Mouse (Mus musculus) embryonic facial prominence, embryonic 12.5 days (tissue): ENCODE measurements around the gene Ap1s1. TPM values are rescaled to one million over a fixed set of nuclear protein-coding genes. Genes with fewer than 3 reads are reported as not detected.

Experiments used
- ATAC-seq: fragments of 200-750 bp; cut with Nextera tagmentation; 2 replicates; pipeline ENCODE4 v1.8.0; 2017; ENCODE audit not compliant: insufficient number of reproducible peaks, insufficient read depth, low FRiP score, low TSS enrichment
- H3K27ac ChIP-seq: fragments of 300-500 bp; sonication (generic); 2 replicates; pipeline ENCODE4 v1.5.1; 2016; ENCODE audit warnings: mild to moderate bottlenecking
- H3K27me3 ChIP-seq: fragments of 300-500 bp; sonication (generic); 2 replicates; pipeline ENCODE4 v1.6.1; 2016; ENCODE audit warnings: mild to moderate bottlenecking, moderate library complexity
- H3K36me3 ChIP-seq: fragments of 300-500 bp; sonication (generic); 2 replicates; pipeline ENCODE4 v1.6.1; 2016; ENCODE audit warnings: mild to moderate bottlenecking
- H3K4me1 ChIP-seq: fragments of 300-500 bp; sonication (generic); 2 replicates; pipeline ENCODE4 v1.6.1; 2016
- H3K4me2 ChIP-seq: fragments of 300-500 bp; sonication (generic); replicated peaks from 2 replicates; pipeline ENCODE4 v1.6.1; 2016; ENCODE audit warnings: mild to moderate bottlenecking, moderate library complexity
- H3K4me3 ChIP-seq: fragments of 300-500 bp; sonication (generic); 2 replicates; pipeline ENCODE4 v1.5.1; 2016; ENCODE audit warnings: mild to moderate bottlenecking
- H3K9ac ChIP-seq: fragments of 300-500 bp; sonication (generic); 2 replicates; pipeline ENCODE4 v1.6.1; 2016; ENCODE audit warnings: mild to moderate bottlenecking, moderate library complexity
- H3K9me3 ChIP-seq: fragments of 300-500 bp; sonication (generic); 2 replicates; pipeline ENCODE4 v1.6.1; 2016; ENCODE audit warnings: mild to moderate bottlenecking, moderate library complexity
- WGBS: fragments of 180-500 bp; shearing (Covaris S2); methylation state at CpG from one replicate; pipeline ENCODE4 v1.1.7; 2016; 5-methylcytosine and 5-hydroxymethylcytosine counted together
- microRNA counts: library from miRNA; unstranded; fragments of <30 nt; microRNA quantifications from one replicate; lab custom pipeline; 2017
- microRNA-seq: library from miRNA; unstranded; fragments of <30 nt; microRNA quantifications from one replicate; pipeline ENCODE4, GENCODE M21; 2017
- polyA plus RNA-seq: library from polyadenylated mRNA; unstranded; fragments of >200 nt; fragmentation: Nextera tagmentation; extraction: Ambion mirVana; gene quantifications from 2 replicates; pipeline ENCODE4 v1.2.1, GENCODE M21; 2016

Gene Ap1s1
- polyA plus RNA-seq, 1 experiment from 2014 or later, result 175 TPM

DNA sequence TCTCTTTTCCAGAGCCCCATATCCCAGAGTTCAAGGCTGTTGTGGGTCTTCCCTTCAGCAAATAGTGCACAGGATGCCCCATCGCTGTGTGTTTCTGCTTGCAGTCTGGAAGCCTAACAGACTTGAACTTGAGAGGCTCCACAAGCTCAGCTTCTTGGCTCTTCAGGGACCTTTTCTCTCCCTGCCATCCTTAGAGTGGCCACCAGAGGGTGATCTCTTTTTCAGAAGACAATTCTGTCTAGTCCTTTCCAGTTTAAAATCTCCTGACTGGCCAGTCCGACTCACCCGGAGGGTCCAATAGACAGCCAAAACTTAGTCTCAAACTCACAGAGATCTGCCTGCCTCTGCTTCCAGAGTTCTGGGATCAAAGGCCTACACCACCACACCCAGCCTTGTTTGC, 35.9 kb downstream of the Ap1s1 start:
- Histone ChIP-seq H3K4me2 (no peak overlapping the region), H3K9ac (no peak overlapping the region), H3K27me3 (no peaks in the 10 kb centered on the region), H3K4me1 (no peaks in the 10 kb centered on the region), H3K36me3 (no peaks in the 10 kb centered on the region), H3K9me3 (no peaks in the 10 kb centered on the region), H3K27ac (no peak overlapping the region), H3K4me3 (no peak overlapping the region)
- WGBS, result 27% methylated on average over 3 of the region's 3 CpGs
- no peak for ATAC-seq

DNA sequence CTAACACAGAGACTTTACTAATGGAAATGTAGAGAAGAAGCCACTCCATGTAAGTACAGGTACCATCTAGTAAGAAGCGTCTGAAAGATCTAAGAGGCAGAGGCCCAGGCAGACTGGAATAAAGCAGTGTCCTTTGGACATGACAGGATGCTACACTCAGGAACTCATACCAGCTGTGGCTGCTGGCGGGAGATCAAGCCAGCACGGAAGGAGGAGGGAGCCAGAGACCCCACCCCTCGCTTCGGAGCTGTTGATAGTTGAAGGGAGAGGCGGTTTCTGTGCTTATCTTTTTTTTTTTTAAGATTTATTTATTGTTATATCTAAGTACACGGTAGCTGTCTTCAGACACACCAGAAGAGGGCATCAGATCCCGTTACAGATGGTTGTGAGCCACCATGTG, 38.7 kb downstream of the Ap1s1 start:
- H3K27me3 ChIP-seq, result no peaks in the 10 kb centered on the region
- WGBS, result 64% methylated on average over 8 of the region's 8 CpGs
- no peaks in the 10 kb centered on the region for H3K4me1 ChIP-seq
- H3K4me3 ChIP-seq, result no peak overlapping the region
- no peaks in the 10 kb centered on the region for H3K36me3 ChIP-seq
- no peak overlapping the region for H3K27ac ChIP-seq
- H3K9me3 ChIP-seq, result no peaks in the 10 kb centered on the region
- ATAC-seq, result no peak
- no peak overlapping the region for H3K9ac ChIP-seq
- no peak overlapping the region for H3K4me2 ChIP-seq

DNA sequence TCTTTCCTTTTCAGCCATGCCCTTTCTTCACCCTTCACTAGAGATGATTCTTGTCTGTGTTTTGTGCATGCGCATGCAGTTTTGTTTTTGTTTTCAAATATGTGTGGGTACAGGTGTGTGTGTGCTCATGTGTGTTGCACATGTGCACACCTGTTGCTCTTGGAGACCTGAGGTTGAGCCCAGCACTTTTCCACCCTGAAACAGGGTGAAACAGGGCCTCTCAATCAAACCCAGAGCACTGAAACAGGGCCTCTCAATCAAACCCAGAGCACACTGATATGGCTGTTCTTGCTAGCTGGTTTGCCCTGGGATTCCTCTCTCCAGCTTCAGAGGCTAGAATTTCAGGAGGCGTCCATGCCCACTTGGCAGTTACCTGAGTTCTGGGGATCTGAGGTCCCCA, 45.3 kb downstream of the Ap1s1 start:
- Histone ChIP-seq H3K4me1 (peaks cover 7% of the 10 kb centered on the region; the same call in 1 of the 2 replicates), H3K9ac (no peak overlapping the region), H3K36me3 (peaks cover 10% of the 10 kb centered on the region), H3K27me3 (no peaks in the 10 kb centered on the region), H3K4me2 (no peak overlapping the region), H3K9me3 (no peaks in the 10 kb centered on the region), H3K27ac (no peak overlapping the region), H3K4me3 (no peak overlapping the region)
- 73% methylated on average over 2 of the region's 2 CpGs for WGBS
- no peak for ATAC-seq

GRCm38 (mm10) chr5:136999449-136999848, 46.5 kb downstream of the Ap1s1 start:
- H3K9me3 ChIP-seq, result no peaks in the 10 kb centered on the region
- no peak for ATAC-seq
- peaks cover 21% of the 10 kb centered on the region for H3K36me3 ChIP-seq
- H3K4me1 ChIP-seq, result peaks cover 7% of the 10 kb centered on the region; the same call in 1 of the 2 replicates
- no peak overlapping the region for H3K9ac ChIP-seq
- no peak overlapping the region for H3K4me3 ChIP-seq
- H3K27ac ChIP-seq, result no peak overlapping the region
- 82% methylated on average over 5 of the region's 5 CpGs for WGBS
- H3K27me3 ChIP-seq, result no peaks in the 10 kb centered on the region
- H3K4me2 ChIP-seq, result no peak overlapping the region

DNA sequence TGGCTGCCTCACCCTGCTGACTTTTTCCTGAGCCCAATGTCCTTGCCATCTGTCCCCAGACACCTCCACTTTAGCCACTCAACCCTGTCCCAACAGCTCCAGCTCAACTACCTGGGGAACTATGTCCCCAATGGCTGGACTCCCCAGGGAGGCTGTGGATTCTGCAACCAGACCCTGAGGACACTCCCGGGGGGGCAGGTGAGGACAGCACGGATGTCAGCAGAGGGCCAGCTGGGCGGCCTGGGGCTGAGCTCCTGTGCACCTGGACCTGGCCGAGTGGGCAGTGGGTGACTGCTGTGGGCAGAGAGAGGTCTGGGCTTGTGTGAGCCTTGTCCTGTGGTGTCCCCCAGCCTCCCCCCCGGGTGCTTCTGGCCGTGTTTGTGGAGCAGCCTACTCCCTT, 56.1 kb downstream of the Ap1s1 start:
- Histone ChIP-seq H3K36me3 (peaks cover 60% of the 10 kb centered on the region), H3K9me3 (no peaks in the 10 kb centered on the region), H3K4me1 (peaks cover 16% of the 10 kb centered on the region; the same call in 1 of the 2 replicates), H3K27ac (no peak overlapping the region), H3K27me3 (no peaks in the 10 kb centered on the region), H3K4me2 (no peak overlapping the region), H3K4me3 (no peak overlapping the region), H3K9ac (no peak overlapping the region)
- 86% methylated on average over 6 of the region's 6 CpGs for WGBS
- ATAC-seq, result no peak

DNA sequence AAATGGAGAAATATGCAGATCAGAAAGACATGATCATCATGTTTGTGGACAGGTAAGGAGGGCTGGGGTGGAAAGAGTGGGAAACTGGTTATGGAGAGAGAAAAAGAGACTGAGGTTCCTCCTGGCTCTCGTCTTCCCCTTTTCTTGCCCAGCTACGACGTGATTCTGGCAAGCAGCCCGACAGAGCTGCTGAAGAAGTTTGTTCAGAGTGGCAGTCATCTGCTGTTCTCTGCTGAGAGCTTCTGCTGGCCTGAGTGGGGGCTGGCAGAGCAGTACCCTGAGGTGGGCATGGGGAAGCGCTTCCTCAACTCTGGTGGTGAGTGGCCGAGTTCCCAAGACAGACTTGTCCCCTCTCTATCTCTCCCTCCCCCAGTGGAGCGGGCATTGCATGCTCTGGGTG, 57.5 kb downstream of the Ap1s1 start:
- peak overlapping the region; percentile 77 for H3K4me2 ChIP-seq
- no peaks in the 10 kb centered on the region for H3K27me3 ChIP-seq
- no peaks in the 10 kb centered on the region for H3K9me3 ChIP-seq
- H3K36me3 ChIP-seq, result peaks cover 56% of the 10 kb centered on the region
- WGBS, result 69% methylated on average over 7 of the region's 7 CpGs
- peak overlapping the region; percentile 84 for H3K4me3 ChIP-seq
- H3K9ac ChIP-seq, result peak overlapping the region; percentile 90
- peaks cover 16% of the 10 kb centered on the region; the same call in 1 of the 2 replicates for H3K4me1 ChIP-seq
- no peak for ATAC-seq
- H3K27ac ChIP-seq, result no peak overlapping the region

DNA sequence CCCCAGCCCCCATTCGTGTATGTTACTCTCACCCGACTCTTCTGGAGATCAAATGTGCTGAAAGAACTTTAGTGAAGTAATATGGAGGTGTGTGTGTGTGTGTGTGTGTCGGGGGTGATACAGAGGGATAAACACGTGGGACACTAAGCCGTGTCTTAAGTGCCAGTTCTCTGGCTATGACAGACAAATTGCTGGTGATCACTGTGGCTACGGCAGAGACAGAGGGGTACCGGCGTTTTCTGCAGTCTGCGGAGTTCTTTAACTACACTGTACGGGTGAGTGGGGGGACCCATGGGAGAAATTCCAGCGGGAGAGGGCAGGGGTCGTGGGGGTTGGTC, 58.0 kb downstream of the Ap1s1 start, which contains the start of gene Znhit1:
Gene Znhit1, minus strand, starts transcription at position 88 of the 338 bp plus-strand sequence.
- H3K9ac ChIP-seq, result peak within 1 kb of the TSS; percentile 90
- H3K4me2 ChIP-seq, result peak within 1 kb of the TSS; percentile 77
- no peaks in the 10 kb centered on the region for H3K27me3 ChIP-seq
- peak within 1 kb of the TSS; percentile 84 for H3K4me3 ChIP-seq
- 5% methylated on average over 12 of the region's 12 CpGs for WGBS
- H3K4me1 ChIP-seq, result peaks cover 16% of the 10 kb centered on the region; the same call in 1 of the 2 replicates
- peak within 1 kb of the TSS; percentile 98 for H3K27ac ChIP-seq
- H3K36me3 ChIP-seq, result peaks cover 50% of the 10 kb centered on the region
- no peak for ATAC-seq
- H3K9me3 ChIP-seq, result no peaks in the 10 kb centered on the region

DNA sequence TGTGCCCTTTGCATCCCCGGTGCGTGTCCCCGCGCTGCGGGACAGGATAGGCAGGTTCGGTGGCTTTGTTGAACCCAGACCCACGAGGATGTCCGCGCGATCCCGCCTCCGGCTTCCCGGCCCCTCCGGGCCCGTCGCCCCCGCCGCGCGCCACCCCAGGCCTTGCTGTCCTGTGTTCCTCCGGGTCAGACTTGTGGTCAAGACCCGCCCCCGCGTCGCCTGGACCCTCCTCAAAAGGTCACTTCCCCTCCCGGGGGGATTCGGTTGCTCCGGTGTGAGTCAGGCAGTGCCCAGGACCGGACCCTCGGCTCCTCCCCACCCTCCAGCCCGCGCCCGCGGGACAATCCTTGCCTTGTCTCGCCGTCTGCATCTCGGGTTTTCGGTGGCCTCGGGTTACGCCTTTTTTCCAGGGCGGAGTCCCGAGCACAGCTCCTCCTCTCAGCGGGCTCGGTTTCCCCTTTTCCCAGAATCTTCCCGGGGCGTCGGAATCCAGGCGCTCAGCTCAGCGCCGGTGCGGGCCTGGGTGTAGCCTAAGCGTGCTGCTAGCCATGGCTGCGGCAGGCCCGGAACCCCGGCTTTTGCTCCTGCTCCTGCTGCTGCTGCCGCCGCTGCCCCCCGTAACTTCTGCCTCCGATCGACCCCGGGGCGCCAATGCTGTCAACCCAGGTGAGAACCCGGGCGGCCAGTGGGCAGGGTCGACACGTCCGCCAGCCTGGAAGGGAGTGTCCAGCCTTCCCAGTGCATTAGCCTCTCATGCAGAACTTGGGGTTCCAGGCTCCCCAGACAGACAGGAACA, 58.6 kb downstream of the Ap1s1 start:
- Histone ChIP-seq H3K4me1 (peaks cover 18% of the 10 kb centered on the region; the same call in 1 of the 2 replicates), H3K9me3 (no peaks in the 10 kb centered on the region), H3K9ac (peak overlapping the region; percentile 90), H3K36me3 (peaks cover 46% of the 10 kb centered on the region), H3K4me3 (peak overlapping the region; percentile 84), H3K27ac (peak overlapping the region; percentile 98), H3K27me3 (no peaks in the 10 kb centered on the region), H3K4me2 (peak overlapping the region; percentile 77)
- ATAC-seq, result peak; percentile 65
- under 1% methylated on average over 67 of the region's 67 CpGs for WGBS

DNA sequence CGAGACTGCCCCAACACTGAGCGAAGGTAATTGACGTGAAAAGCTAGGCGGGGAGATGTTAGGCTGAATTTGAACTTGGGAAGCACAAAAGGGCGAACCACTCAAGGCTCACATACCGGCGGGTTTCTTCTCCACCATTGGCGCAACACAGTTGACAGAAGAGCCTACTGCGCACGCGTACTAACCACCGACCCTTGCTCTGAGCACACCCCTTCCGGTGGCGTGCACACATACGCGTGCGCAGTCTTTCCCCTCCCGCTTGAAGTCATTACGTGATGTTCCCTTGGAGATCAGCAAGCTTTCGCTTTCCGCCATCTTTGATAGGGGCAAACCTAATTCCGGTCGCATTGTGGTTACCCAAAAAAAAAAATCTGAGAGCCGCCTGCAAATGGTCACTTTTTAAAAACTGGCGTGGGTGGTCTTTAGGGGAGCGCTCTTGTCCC, 59.2 kb downstream of the Ap1s1 start, which contains the start of gene Plod3:
Gene Plod3, plus strand, starts transcription at position 325 of the 443 bp plus-strand sequence.
- Histone ChIP-seq H3K4me3 (peak within 1 kb of the TSS; percentile 84), H3K27ac (peak within 1 kb of the TSS; percentile 98), H3K4me2 (peak within 1 kb of the TSS; percentile 77), H3K27me3 (no peaks in the 10 kb centered on the region), H3K9ac (peak within 1 kb of the TSS; percentile 90), H3K4me1 (peaks cover 19% of the 10 kb centered on the region; the same call in 1 of the 2 replicates), H3K36me3 (peaks cover 45% of the 10 kb centered on the region), H3K9me3 (no peaks in the 10 kb centered on the region)
- peak; percentile 85 for ATAC-seq
- under 1% methylated on average over 26 of the region's 26 CpGs for WGBS

MicroRNA genes within 50 kb of the gene (microRNA counts, 519-probe panel; counts per million panel counts)
- 460 counts per million, percentile 65 among the panel's probes with 10 or more counts for microRNA mmu-miR-702 (lab: Ali Mortazavi, UCI)

Small RNA genes within 50 kb of the gene (microRNA-seq; reads per million reads assigned to microRNA genes)
- gene Mir702, result 46.6 reads per million, percentile 43 among the genes with 10 or more reads in this experiment

Other genes starting within 250 kb of the Ap1s1 start
- gene Col26a1, start 162.9 kb downstream of the Ap1s1 start, polyA plus RNA-seq, result 239 and 242 TPM in 2 replicates
- 67.9 and 70.2 TPM in 2 replicates for gene Ift22, start 138.0 kb downstream of the Ap1s1 start, polyA plus RNA-seq
- gene Fis1, start 92.9 kb downstream of the Ap1s1 start, polyA plus RNA-seq, result 286 and 305 TPM in 2 replicates
- 0.17 TPM in 1 of 2 replicates, not detected in the other for gene Cldn15, start 79.5 kb downstream of the Ap1s1 start, polyA plus RNA-seq
- gene Plod3, start 59.1 kb downstream of the Ap1s1 start, polyA plus RNA-seq, result 41.5 and 51.4 TPM in 2 replicates
- gene Znhit1, start 58.1 kb downstream of the Ap1s1 start, polyA plus RNA-seq, result 115 and 128 TPM in 2 replicates
- 1.2 and 2.5 TPM in 2 replicates for gene Vgf, start 19.7 kb downstream of the Ap1s1 start, polyA plus RNA-seq
- gene Serpine1, start 26.1 kb upstream of the Ap1s1 start, polyA plus RNA-seq, result 0.25 and 0.36 TPM in 2 replicates
- gene Trim56, start 70.1 kb upstream of the Ap1s1 start, polyA plus RNA-seq, result 6.6 and 6.8 TPM in 2 replicates
- gene Muc3, start 103.2 kb upstream of the Ap1s1 start, polyA plus RNA-seq, result not detected in 2 replicates
- 0.08 TPM in 1 of 2 replicates, not detected in the other for gene Muc3a, start 166.3 kb upstream of the Ap1s1 start, polyA plus RNA-seq
- gene Ache, start 241.4 kb upstream of the Ap1s1 start, polyA plus RNA-seq, result 7.1 and 8.2 TPM in 2 replicates
- 6.7 and 8.2 TPM in 2 replicates for gene Ufsp1, start 248.5 kb upstream of the Ap1s1 start, polyA plus RNA-seq